Mouse (Mus musculus) urinary bladder, postnatal 25 days (tissue): Measurements from ENCODE around the gene Fam222a.

Experiments used
- DNase-seq: peaks from one replicate; pipeline ENCODE4 v3.0.0; 2022; ENCODE audit warnings: low spot score

Gene Fam222a

DNA sequence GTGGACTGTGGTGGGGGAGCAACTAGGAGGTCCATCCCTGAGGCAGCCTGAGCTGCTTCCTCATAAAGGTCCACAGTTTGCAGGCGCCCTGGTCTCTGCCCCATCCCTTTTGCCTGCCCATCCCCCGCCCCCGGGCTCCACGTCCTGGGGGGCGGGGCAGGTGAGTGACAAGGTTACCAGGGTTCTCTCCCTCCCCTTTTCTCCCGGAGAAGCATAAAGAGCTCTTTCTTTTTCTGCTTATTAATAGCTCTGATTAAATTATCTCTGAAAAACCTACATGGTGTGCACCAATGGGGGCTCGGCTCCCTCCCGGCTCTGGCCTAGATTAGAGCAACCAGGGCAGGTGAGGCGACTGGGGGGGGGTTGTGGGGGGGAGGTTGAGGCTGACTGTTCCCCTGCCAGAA is 7.3 kb upstream of the Fam222a start:
- no peak for DNase-seq

DNA sequence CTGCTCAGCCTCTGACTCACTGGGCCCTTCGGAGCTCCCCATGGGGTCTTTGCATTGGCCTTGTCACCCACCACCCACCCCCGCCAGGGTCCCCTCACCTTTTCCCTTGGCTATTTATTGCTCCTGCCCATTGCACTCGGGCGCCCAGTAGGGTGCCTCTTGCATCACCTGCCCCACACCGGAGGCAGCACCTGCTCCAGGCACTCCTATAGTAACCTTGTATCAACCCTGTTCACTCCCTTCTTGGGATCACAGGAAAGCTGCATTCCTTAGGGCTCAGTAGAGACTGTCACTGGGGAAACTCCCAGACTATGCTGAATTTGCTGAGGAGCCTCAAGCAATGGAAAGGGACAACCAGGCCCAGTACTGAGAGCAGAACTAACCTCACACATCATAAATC is 6.9 kb upstream of the Fam222a start:
- no peak for DNase-seq

DNA sequence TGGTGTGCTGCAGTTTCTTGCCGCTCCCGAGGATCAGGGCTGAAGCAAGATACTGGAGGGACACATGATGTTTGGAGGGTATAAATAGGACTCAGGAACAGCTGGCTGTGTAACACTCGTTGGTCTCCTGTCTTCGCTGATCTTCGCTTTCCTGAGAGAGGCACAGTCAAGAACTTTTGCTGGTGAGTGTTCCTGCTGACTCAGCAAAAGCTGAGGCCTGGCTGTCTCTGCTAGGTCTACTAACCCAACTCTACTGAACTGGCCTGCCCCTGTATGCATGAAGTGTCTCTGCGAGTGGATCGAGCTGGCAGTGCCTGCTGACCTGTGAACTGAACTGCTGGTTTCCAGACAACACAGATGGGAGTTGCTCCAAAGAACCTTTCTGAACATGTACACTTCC is 3.8 kb upstream of the Fam222a start:
- no peak for DNase-seq

DNA sequence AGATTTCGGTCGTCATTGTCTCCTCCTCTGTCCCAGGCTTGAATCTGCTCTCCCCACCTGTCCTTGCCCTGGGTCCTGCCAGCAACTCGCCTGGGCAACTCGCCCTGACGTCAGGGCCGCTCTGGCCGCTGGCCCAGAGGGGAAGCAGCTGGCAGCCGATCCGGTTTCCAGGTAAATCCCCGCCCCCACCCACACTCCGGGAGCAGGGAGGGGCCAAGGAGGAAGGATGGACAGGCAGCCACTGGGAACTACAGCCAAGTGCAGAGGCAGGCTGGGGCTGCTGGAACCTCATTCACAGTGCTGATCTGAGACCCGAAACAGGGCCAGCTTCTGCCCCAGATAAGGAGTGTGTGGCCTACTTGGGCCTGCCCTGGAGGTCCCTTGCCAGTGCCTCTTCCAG is 2.5 kb upstream of the Fam222a start:
- DNase-seq: peak; percentile 52

DNA sequence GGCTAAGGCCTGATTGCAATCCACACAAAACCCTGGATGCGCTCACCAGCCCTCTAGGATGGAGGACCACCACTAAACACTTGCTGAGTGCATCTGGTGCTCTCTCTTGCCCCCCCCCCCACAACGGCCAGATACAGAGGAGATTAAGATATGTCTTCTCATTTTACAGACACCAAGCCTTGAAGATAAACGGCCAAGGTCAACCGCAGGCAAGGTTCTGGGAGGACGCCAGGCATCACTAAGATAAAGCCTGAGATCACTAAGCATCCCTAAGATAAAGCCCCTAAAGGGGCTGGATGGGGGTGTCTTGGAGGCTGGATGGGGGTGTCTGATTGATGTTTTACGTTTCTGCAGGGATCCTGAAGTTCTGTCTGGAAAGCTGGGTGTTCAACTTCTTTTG is 2.1 kb upstream of the Fam222a start:
- DNase-seq: no peak

DNA sequence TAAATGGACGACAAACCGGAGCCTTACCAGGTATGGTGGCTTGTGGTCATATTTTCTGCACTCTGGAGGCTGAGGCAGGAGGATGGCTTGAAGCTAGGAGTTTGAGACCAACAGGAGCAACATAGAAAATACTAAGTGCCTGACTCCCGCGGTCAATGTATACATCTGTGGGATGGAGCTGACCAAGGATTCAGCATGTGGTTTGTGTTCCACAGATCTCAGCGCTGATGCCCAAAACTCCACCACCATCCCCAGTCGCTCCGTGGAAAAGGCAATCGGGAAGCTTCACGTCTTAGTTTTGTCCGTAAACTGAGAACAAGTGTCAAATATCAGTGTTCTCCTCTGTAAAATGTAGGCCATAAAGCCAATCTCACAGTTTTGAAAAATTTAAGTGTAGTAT is 1.4 kb upstream of the Fam222a start:
- DNase-seq: no peak

DNA sequence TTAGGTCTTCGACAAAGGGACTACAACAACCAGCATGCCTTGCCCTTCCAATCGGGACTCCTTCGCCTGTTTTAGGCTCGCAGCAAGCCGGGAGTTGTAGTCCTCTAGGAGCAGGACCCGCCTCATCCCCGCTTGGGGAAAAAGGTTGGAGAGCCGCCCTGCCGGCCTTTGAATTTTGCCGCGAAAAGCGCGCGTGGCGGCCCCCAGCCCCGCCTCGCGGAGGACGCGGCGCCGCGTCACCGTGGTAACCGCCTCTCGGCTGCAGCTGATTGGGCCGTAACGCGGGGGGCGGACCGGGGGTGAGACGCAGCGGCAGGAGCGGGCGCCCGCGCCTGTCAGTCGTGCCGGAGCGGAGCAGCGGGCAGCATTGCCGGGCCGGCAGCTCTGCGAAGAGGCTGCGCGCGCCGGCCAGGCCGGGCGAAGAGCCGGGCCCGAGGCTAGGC is 720 bp upstream of the Fam222a start:
- peak; percentile 90 for DNase-seq

DNA sequence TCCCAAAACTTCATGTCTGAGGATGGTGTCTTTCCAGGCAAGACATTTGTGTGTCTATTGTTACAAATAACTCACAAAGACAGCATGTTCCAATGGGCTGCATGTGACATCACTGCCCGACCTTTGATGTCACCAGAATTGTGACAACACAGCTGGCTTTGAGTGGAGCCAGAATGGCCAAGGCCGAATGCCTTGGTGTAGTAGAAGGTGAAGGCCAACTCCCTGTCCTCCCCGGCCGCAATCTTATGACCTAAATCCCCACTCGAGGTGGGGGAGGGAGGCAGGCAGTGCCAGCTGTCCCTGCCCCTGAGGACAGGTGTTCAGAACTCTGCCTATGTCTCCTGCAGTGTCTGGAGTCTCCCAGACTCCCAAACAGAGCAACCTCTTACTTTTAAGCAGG is 1.0 kb downstream of the Fam222a start:
- no peak for DNase-seq

DNA sequence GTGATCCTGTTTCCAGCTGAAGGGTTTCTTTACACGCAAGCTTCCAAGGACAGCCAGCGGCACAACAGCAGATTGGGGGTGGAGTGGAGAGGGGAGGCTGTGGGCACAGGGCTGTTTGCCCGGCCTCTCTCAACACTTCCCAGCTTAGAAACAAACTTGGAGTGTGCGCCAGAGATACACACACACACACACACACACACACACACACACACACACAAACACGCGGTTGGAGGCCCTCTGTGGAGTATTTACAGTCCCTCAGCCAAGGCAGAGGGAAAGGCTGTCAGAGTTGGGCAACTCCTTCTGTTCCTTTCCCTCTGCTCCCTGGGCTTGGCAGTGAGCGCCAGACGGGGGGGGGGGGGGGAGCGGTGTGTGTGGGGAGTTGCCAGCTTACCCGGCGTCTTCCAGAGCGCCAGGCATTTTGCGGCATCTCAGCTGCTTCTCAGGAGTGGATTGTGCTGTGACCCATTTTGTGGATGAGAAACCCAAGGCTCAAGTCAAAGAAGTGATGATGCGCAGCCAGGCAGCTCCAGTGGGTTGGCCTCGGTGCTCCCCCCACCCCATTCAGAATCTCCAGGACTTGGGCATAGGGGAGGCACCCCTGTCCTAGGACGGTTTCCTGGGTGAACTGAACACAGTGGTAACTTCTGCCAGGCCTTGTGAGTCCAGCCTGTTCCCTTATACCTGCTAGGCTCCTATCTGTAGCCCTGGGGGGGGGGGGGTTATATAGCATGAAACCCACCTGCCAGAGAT is 2.3 kb downstream of the Fam222a start:
- DNase-seq: no peak

DNA sequence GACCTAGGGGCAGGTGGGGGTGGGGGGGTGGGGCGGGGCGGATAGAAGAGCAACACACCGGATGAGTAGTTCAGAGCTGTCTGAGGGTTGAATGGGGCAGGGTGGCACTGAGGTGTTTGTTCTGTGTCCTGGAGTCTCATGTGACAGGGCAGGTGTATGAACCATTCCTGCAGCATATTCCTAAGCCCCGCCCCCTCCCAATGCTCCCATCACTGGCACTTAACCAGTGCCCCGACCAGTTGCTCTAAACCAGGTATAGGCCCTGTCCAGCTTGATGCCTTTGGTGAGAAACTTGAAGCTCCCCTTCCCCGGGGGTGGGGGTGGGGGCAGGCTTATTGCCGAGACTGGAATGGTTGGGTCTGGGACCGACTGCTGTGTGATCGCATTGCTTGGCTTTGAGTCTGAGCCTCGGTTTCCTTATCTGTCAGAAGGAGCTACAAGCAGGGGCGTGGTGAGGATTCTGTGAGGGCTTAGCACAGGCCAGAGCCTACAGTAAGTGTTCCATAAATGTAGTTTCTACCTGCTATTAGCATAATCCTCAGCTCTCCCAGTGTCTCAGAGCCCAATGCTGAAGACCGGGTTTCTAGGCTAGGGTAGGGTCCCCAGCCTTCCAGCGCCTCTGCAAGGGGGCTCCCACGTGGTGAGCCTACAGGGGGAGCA is 3.1 kb downstream of the Fam222a start:
- no peak for DNase-seq

DNA sequence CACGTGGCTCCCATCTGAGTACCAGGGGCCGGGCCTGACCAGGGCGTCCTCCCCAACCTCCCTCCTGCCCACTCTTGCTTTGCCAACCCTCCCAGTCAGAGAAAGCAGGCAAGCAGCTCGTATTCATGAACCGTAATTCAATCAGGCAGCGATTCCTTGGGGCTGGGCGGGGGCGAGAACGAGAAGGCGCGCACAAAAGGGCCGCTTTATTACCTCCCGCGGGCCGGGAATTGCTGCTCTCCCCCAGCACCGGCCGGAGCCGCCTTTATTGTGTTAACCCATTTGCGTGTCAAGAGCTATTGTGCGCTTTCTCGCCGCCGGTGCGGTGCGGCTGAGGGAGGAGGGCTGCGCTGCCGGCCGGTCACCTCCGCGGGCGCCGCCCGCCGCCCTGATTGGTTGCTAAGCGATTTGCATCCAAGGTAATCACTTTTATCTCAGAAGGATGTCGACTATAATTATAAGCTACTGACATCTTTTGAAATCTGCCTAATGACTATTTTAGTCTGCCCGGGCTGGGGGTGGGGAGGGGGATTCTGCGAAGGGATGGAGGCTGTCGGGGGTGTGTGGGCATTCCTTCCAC is 3.7 kb downstream of the Fam222a start:
- no peak for DNase-seq

DNA sequence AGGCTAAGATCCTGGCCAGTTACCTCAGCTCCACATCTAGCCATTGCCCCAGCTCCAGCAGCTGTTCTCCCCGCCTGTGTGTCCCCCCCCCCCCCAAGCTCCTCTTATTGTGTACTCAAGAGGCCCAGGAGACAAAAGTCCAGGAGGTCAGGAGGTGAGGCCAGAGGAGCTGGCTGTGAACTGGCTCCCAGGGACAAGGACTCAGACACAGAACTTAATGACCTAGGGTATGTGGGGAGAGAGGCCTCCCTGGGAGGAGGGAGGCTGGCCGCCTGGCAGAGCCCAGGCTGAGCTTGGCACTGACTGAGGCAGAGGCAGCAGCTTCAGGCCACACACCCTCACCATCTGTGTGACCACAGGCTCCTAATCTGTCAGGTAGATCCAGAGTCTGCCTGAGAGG is 5.2 kb downstream of the Fam222a start:
- DNase-seq: no peak

DNA sequence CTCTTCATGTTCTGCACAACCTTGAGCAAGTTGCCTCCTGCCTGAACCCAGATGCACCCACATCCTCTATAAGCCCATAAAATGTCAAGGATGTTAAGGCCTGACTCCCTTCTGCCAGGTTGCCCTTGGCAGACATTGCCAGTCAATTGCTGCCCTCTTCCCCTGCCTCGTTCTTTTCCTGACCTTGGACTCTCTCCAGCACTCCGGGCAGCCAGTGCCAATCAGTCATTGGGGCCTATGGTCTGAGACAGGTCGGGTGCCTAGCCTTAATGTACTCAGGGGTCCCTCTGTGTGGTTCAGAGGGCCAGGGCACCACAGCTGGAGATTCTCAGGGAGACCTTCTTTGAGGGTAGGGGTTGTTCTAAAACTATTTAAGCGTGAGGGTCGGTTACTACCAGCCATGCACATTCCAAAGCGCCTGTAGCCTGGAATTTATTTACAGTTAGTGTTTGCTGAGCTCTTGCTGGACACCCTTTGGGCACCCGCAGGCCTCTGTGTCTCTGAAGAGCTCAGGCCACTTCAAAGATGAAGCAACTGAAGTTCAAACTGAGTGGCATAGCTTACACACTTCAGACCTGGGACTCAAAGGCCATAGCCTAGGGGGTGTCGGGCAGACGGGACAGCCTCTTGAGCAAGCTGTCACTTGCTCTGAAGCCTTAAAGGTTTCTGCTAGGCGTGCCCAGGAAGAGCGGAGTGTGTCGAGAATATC is 6.3 kb downstream of the Fam222a start:
- DNase-seq: no peak

DNA sequence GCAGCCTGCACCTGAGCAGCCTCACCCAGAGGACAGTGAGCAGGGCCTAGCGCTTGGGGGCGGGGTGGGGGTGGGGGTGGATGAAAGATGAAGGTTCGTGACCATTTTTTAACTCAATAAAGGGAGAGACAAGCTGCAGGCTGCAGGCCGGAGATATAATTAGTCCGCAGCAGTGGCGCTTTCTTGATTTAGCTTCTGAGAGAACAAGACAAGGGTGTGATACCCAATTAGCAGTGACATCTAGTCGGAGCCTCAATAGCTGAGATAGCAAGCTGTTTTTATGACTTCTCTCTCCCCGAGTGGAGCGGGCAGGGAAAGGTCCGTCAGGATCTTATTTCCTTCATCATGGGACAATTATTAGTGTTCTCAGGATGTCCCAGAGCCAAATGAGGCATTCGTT is 7.2 kb downstream of the Fam222a start:
- DNase-seq: no peak

DNA sequence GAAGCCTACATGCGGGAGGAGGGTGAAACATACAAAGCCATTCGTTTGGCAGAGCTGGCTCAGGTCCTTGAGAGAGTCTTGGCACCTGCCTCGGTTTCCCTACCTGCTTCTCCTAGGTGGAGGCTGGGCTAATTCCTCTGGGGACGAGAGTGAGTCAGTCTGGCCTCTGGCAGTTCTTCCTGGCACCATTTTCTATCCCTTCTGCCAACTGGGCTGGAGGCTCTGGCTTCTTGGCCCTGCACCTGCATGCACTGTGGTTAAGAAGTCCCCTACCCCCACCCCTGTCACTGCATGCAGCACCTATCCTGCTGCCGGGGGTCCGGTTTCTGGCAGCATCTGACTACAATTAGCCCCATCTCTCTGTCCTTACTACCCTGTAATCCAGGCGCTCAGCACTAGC is 7.7 kb downstream of the Fam222a start:
- no peak for DNase-seq

DNA sequence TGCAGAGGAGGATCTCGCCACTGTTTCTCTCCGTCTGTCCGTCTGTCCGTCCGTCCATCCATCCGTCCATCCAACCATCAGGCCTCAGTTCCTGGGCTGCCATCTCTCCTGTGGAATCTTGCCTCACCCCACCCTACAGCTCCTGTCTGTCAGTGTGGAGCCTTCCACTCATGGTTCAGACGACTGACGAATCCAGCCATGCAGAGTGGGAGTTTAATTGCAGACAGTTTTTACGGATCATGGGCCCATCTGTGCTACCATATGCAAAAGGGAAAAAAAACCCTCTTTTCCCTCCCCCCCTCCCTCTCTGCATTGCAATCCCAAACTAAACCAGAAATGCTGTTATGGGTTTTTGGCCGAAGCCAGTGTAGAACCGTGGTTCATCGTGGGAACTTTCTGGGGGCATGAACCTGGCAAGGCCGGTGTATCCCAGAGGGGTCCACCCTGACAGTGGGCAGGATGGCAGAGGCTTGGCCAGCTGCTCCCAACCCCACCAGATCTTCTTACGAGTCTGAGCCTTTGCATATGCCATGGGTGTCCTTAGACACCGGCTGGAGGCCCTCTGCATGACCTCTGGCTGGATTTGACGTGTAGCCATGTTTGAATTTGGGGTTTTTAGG is 8.3 kb downstream of the Fam222a start:
- no peak for DNase-seq

DNA sequence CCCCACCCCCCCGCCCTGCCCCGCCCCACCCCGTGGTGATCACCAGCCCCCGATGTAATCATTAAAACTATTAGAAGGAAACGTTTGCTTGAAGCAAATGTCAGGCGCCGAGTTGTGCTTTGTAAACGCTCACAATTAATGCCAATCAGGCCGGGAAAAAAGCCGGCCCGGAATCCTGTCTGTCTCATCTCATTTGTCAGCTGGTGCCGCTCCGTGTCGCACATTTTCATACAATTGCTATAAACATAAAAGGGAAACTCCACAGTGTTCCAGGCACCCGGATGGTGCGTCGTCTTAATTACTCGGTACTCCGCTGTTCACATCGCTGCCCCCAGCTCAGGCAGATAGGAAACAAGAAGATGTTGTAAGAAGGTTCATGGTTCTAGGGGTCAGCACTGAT is 10.5 kb downstream of the Fam222a start:
- no peak for DNase-seq

DNA sequence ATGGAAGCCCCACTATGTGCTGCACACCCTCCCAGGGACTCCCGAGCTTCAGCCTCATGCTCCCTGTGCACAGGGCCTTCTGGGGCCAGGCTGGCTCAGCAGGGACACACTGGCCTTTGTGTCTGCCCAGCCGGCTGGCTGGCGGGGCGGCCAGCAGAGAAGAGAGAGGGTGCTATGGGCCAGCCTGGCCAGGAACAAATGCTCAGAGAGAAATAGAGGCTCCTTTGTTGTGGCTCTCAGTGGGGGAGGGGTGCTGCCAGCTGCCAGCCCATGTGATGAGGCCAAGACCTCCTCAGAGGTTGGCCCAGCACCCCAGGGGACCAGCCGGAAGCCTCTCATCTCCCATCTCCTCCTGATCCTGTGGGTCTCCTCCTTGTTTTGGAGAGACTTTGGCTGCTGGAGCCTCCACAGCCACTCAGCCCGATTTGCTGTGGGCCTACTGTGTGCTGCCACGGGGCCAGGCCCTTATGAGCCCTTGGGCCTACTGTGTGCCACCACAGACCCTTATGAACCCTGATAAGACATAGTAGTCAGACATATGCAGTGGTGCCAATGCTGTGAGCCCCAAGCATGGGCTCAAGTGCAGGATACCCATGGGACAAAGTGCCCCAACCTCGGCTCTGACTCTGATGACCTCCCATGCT is 12.0 kb downstream of the Fam222a start:
- no peak for DNase-seq

DNA sequence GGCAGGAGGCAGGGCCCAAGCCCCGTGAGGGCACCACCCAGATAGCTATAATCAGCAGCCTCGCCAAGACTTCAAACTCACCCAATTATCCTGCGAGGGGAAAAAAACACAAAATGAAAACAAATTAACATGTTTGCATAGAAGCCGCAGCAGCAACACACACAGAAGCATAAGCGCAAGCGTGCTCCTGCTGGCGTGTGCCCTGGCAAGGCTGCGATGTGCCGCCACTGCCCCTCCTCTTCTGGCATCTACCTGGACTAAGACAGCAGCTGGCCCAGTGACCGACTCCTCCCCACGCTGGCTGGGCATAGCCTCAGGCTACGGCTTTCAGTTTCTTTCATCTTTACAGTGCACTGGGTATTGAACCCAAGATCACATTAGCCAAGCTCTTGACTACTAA is 13.7 kb downstream of the Fam222a start:
- no peak for DNase-seq

DNA sequence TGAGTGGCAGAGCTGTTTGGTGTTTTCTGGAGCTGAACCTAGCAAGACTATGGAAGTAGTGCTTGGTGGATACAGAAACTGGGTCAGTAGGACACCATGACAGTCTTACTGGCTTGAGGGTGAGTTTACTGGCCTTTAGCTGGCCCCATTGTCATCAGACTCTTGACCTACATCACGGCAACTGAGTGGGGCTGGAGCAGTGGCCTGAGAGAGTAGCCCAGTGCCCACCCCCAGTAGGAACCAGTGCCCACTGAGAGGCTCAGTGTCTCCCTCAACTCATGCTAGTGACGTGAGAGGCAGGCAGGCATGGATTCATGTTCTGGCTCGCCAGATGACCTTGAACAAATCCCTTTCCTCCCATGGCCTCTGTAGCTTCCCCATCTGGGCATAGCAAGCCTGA is 15.2 kb downstream of the Fam222a start:
- no peak for DNase-seq

DNA sequence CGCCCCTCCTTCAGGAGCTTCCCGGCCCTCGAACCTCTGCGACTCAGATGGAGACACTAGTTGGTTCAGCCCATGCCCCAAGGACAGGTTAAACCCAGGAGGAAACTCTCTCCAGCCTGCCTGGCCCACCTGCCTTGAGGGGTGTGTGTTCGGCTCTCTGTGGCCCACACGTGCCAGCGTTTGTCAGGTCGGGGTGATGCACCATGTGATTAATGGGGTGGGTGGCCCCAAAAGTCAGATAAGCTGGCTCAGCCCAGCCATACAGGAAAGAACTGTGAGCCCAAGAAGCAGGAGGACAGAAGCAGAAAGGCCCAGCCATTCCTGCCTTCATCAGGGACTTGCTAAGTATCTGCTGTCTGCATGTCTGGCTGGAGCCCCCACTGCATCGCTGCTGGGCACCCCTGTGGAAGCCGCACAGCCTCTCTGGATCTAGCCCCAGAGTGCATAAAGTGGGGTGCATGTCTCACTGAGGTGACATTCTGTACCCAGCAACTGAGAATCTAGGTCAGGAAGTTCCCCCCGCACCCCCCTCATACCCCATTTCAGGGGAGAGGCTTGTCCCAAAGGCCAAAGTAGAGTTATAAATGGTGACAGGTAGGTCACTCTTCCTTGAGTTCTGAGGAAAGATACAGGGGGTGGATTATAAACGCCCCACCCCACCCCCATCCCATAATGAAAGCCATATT is 15.8 kb downstream of the Fam222a start:
- no peak for DNase-seq
